21 mouse cellular contexts compared by ENCODE assay signal in the genomic region with DNA sequence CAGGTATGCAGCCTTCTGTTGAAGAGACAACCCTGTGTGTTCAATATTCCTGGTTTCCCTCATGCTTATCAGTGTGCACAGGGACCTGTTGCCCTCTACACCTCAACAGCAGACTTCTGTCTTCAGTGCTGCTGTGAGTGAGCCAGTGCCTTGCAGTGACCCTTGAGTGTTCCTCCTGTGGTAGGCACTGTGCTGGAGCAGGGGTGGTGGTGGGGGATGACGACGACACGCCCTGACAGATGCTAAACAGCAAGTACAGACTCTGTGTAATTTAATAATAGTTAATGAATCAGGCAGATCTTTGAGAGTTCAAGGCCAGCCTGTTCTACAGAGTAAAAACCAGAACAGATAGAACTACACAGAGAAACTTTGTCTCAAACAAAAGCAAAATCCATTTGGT. TPM values are rescaled to one million over a fixed set of nuclear protein-coding genes. Genes with fewer than 3 reads are reported as not detected.
DNase-seq lines count a peak whose midpoint lies in the region; ATAC-seq lines count a peak whose summit lies in the region.
"Had no signal": no experiment of that assay in that cellular context is flagged by ENCODE, and none has a peak within 500 bp of the region (broad histone marks: within the 10 kb centered on the region; RNA-seq: fewer than 3 reads in every experiment).

No protein-coding gene starts in this region.

- peak overlapping the region; percentile 5; the same call in 1 of the 2 replicates for H3K9ac ChIP-seq in heart, embryonic 13.5 days
- no peak overlapping the region for H3K9ac ChIP-seq in heart, embryonic 11.5 days (ENCODE audit: low read depth, low read length)
- no peak overlapping the region for H3K9ac ChIP-seq in stomach, embryonic 15.5 days
- H3K9ac ChIP-seq: forebrain, embryonic 15.5 days; hindbrain, embryonic 13.5 days; limb, embryonic 15.5 days; neural tube, embryonic 12.5 days had no signal

- 91% methylated on average over 3 of the region's 3 CpGs for WGBS in heart, embryonic 13.5 days
- WGBS in heart, embryonic 11.5 days (ENCODE audit: insufficient replicate concordance), result 89% methylated on average over 3 of the region's 3 CpGs
- WGBS in stomach, embryonic 15.5 days, result 70% methylated on average over 3 of the region's 3 CpGs

- peak; percentile 67 to 75 for DNase-seq in adrenal gland, adult (ENCODE audit: inconsistent age in 2 of 2, low spot score in 1 of 2)
- no peak for DNase-seq in adrenal gland, postnatal 4 days (ENCODE audit: low spot score in 2 of 2)
- DNase-seq in thymus, postnatal 25 days, result no peak
- DNase-seq: cerebellum, adult 9-11 months; gastrocnemius, postnatal 36 days; heart, postnatal 10 days; lung, adult 2 months; right cerebral cortex, postnatal 4 days; thymus, adult 2 months had no signal

- H3K9me3 ChIP-seq in heart, embryonic 13.5 days, result no peaks in the 10 kb centered on the region
- H3K9me3 ChIP-seq in heart, embryonic 11.5 days (replicated peaks; ENCODE audit: control insufficient read depth, low read length), result no peaks in the 10 kb centered on the region
- no peaks in the 10 kb centered on the region for H3K9me3 ChIP-seq in megakaryocyte, embryonic 14.5 days
- H3K9me3 ChIP-seq in stomach, embryonic 15.5 days, result no peaks in the 10 kb centered on the region
- H3K9me3 ChIP-seq: embryonic facial prominence, embryonic 13.5 days; forebrain, embryonic 15.5 days; hindbrain, embryonic 13.5 days; limb, embryonic 15.5 days; neural tube, embryonic 12.5 days had no signal

- no peak overlapping the region for H3K4me3 ChIP-seq in heart, embryonic 13.5 days
- H3K4me3 ChIP-seq in heart, embryonic 11.5 days (ENCODE audit: low read depth, low read length), result no peak overlapping the region
- H3K4me3 ChIP-seq in megakaryocyte, embryonic 14.5 days (replicated peaks), result peak overlapping the region; percentile 71
- H3K4me3 ChIP-seq in stomach, embryonic 15.5 days (replicated peaks), result no peak overlapping the region
- H3K4me3 ChIP-seq: embryonic facial prominence, embryonic 13.5 days; forebrain, embryonic 15.5 days; hindbrain, embryonic 13.5 days; limb, embryonic 15.5 days; midbrain, embryonic 10.5 days; neural tube, embryonic 12.5 days had no signal

- H3K36me3 ChIP-seq in heart, embryonic 13.5 days, result peaks cover 27% of the 10 kb centered on the region
- peaks cover 8% of the 10 kb centered on the region for H3K36me3 ChIP-seq in heart, embryonic 11.5 days (ENCODE audit: control insufficient read depth, insufficient read depth, low read length)
- peaks cover 57% of the 10 kb centered on the region for H3K36me3 ChIP-seq in megakaryocyte, embryonic 14.5 days (replicated peaks; ENCODE audit: low read length)
- 0 out of 2 replicates have a peak, but pooled peaks cover 7% of the 10 kb centered on the region for H3K36me3 ChIP-seq in stomach, embryonic 15.5 days

- H3K27me3 ChIP-seq in heart, embryonic 13.5 days (replicated peaks), result no peaks in the 10 kb centered on the region
- no peaks in the 10 kb centered on the region for H3K27me3 ChIP-seq in heart, embryonic 11.5 days (ENCODE audit: control insufficient read depth, insufficient read depth, low read length)
- no peaks in the 10 kb centered on the region for H3K27me3 ChIP-seq in megakaryocyte, embryonic 14.5 days (replicated peaks)
- no peaks in the 10 kb centered on the region for H3K27me3 ChIP-seq in stomach, embryonic 15.5 days (replicated peaks)
- H3K27me3 ChIP-seq: embryonic facial prominence, embryonic 13.5 days; forebrain, embryonic 15.5 days; hindbrain, embryonic 13.5 days; limb, embryonic 15.5 days; neural tube, embryonic 12.5 days had no signal

- peak overlapping the region; percentile 17 for H3K27ac ChIP-seq in heart, embryonic 13.5 days (replicated peaks)
- H3K27ac ChIP-seq in heart, embryonic 11.5 days (ENCODE audit: low read depth, low read length), result no peak overlapping the region
- peak overlapping the region; percentile 51; the same call in 1 of the 2 replicates for H3K27ac ChIP-seq in stomach, embryonic 15.5 days
- H3K27ac ChIP-seq: embryonic facial prominence, embryonic 13.5 days; forebrain, embryonic 15.5 days; limb, embryonic 15.5 days; midbrain, embryonic 10.5 days; neural tube, embryonic 12.5 days had no signal

- peaks cover 69% of the 10 kb centered on the region for H3K4me1 ChIP-seq in heart, embryonic 13.5 days
- peaks cover 38% of the 10 kb centered on the region for H3K4me1 ChIP-seq in heart, embryonic 11.5 days (ENCODE audit: control insufficient read depth, insufficient read depth, low read length)
- peaks cover 79% of the 10 kb centered on the region for H3K4me1 ChIP-seq in megakaryocyte, embryonic 14.5 days
- H3K4me1 ChIP-seq in stomach, embryonic 15.5 days, result peaks cover 43% of the 10 kb centered on the region

- no peak overlapping the region for H3K4me2 ChIP-seq in heart, embryonic 13.5 days
- H3K4me2 ChIP-seq in heart, embryonic 11.5 days, result no peak overlapping the region
- no peak overlapping the region for H3K4me2 ChIP-seq in stomach, embryonic 15.5 days
- H3K4me2 ChIP-seq: embryonic facial prominence, embryonic 13.5 days; forebrain, embryonic 15.5 days; hindbrain, embryonic 13.5 days; limb, embryonic 15.5 days; neural tube, embryonic 12.5 days had no signal

- no peak for ATAC-seq in heart, embryonic 13.5 days (ENCODE audit: extremely low read depth, insufficient number of reproducible peaks, low FRiP score, low TSS enrichment)
- no peak for ATAC-seq in heart, embryonic 11.5 days (replicated peaks; ENCODE audit: insufficient number of reproducible peaks, low FRiP score, low TSS enrichment)
- ATAC-seq in megakaryocyte, adult 5-6 weeks (ENCODE audit: poor library complexity, severe bottlenecking), result no peak
- ATAC-seq in stomach, embryonic 15.5 days (ENCODE audit: insufficient read depth, low FRiP score, low read depth), result no peak
- ATAC-seq: forebrain, embryonic 15.5 days had no signal

RNA-seq across cellular contexts. Expression of gene Tab1, which starts 3.7 kb away (rescaled TPM):
- 10 to 100 TPM; 37.6 to 37.8 TPM for total RNA-seq in adrenal gland, postnatal 4 days (2021)
- 29.4 and 31.1 TPM in 2 replicates for polyA plus RNA-seq in heart, embryonic 13.5 days (2015; fragmentation: Nextera tagmentation; extraction: Ambion mirVana)
- polyA plus RNA-seq in heart, embryonic 11.5 days (2014; fragmentation: Nextera tagmentation; extraction: Ambion mirVana), result 18.8 and 25.1 TPM in 2 replicates
- 9.9 and 10.9 TPM in 2 replicates for polyA plus RNA-seq in megakaryocyte, embryonic 14.5 days (2012; ENCODE audit: insufficient read depth, low replicate concordance)
- 3.8 and 6.9 TPM in 2 replicates for total RNA-seq in megakaryocyte, adult 5-6 weeks (2015)
- 13.5 and 14.5 TPM in 2 replicates for total RNA-seq in megakaryocyte, adult 5-6 weeks (2017)
- polyA plus RNA-seq in stomach, embryonic 15.5 days (2015; fragmentation: Nextera tagmentation; extraction: Ambion mirVana), result 29.5 and 33.2 TPM in 2 replicates

RNA-seq across cellular contexts. Expression of gene Mgat3, which starts 36.9 kb away (rescaled TPM):
- 10 to 100 TPM; 12.4 to 15.4 TPM for total RNA-seq in adrenal gland, postnatal 4 days (2021)
- 1.2 and 1.3 TPM in 2 replicates for polyA plus RNA-seq in heart, embryonic 13.5 days (2015; fragmentation: Nextera tagmentation; extraction: Ambion mirVana)
- polyA plus RNA-seq in heart, embryonic 11.5 days (2014; fragmentation: Nextera tagmentation; extraction: Ambion mirVana), result 1.8 and 2.1 TPM in 2 replicates
- not detected in 2 replicates for polyA plus RNA-seq in megakaryocyte, embryonic 14.5 days (2012; ENCODE audit: insufficient read depth, low replicate concordance)
- not detected in 2 replicates for total RNA-seq in megakaryocyte, adult 5-6 weeks (2015)
- not detected in 2 replicates for total RNA-seq in megakaryocyte, adult 5-6 weeks (2017)
- 9.6 and 10.6 TPM in 2 replicates for polyA plus RNA-seq in stomach, embryonic 15.5 days (2015; fragmentation: Nextera tagmentation; extraction: Ambion mirVana)
- total RNA-seq: monocyte, adult 5-6 weeks had no signal

RNA-seq across cellular contexts. Expression of gene Rpl3, which starts 45.0 kb away (rescaled TPM):
- 100 to 1,000 TPM; 927 to 955 TPM for total RNA-seq in adrenal gland, postnatal 4 days (2021)
- 603 and 677 TPM in 2 replicates for polyA plus RNA-seq in heart, embryonic 13.5 days (2015; fragmentation: Nextera tagmentation; extraction: Ambion mirVana)
- polyA plus RNA-seq in heart, embryonic 11.5 days (2014; fragmentation: Nextera tagmentation; extraction: Ambion mirVana), result 861 and 879 TPM in 2 replicates
- 145 and 190 TPM in 2 replicates for polyA plus RNA-seq in megakaryocyte, embryonic 14.5 days (2012; ENCODE audit: insufficient read depth, low replicate concordance)
- total RNA-seq in megakaryocyte, adult 5-6 weeks (2015), result 965 and 1,027 TPM in 2 replicates
- 1,404 and 1,498 TPM in 2 replicates for total RNA-seq in megakaryocyte, adult 5-6 weeks (2017)
- polyA plus RNA-seq in stomach, embryonic 15.5 days (2015; fragmentation: Nextera tagmentation; extraction: Ambion mirVana), result 883 and 1,069 TPM in 2 replicates

RNA-seq across cellular contexts. Expression of gene Syngr1, which starts 45.5 kb away (rescaled TPM):
- total RNA-seq in adrenal gland, postnatal 4 days (2021), result 10 to 100 TPM; 26.4 to 27.6 TPM
- 27.3 and 30.7 TPM in 2 replicates for polyA plus RNA-seq in heart, embryonic 13.5 days (2015; fragmentation: Nextera tagmentation; extraction: Ambion mirVana)
- 15.2 and 20.7 TPM in 2 replicates for polyA plus RNA-seq in heart, embryonic 11.5 days (2014; fragmentation: Nextera tagmentation; extraction: Ambion mirVana)
- polyA plus RNA-seq in megakaryocyte, embryonic 14.5 days (2012; ENCODE audit: insufficient read depth, low replicate concordance), result 113 and 163 TPM in 2 replicates
- total RNA-seq in megakaryocyte, adult 5-6 weeks (2015), result 3.2 and 3.9 TPM in 2 replicates
- 0.08 and 0.22 TPM in 2 replicates for total RNA-seq in megakaryocyte, adult 5-6 weeks (2017)
- polyA plus RNA-seq in stomach, embryonic 15.5 days (2015; fragmentation: Nextera tagmentation; extraction: Ambion mirVana), result 32.8 and 34.7 TPM in 2 replicates
- total RNA-seq: monocyte, adult 5-6 weeks had no signal

Comparison
In these comparisons a context has a peak if more than half of its experiments do, and no peak if none do; other contexts are left out.
1. DNase-seq: peak in adrenal gland, adult (2 of 2); none in adrenal gland, postnatal 4 days (0 of 2) and thymus, postnatal 25 days (single experiment).